Mouse (Mus musculus): Measurements from ENCODE around the gene Prss33. TPM values are rescaled to one million over a fixed set of nuclear protein-coding genes. Genes with fewer than 3 reads are reported as not detected.

The Prss33 gene
- polyA plus RNA-seq, 1 experiment from 2014 or later, result not detected

- Histone ChIP-seq H3K4me3 (replicated peaks; ENCODE audit: low read length) (no peak overlapping the region), H3K9ac (no peak overlapping the region), H3K9me3 (ENCODE audit: control insufficient read depth, low read length) (no peaks in the 10 kb centered on the region), H3K36me3 (replicated peaks; ENCODE audit: control insufficient read depth, insufficient read depth) (no peaks in the 10 kb centered on the region), H3K4me1 (replicated peaks; ENCODE audit: control insufficient read depth, insufficient read depth, low read length) (no peaks in the 10 kb centered on the region), H3K4me2 (replicated peaks) (no peak overlapping the region), H3K27me3 (ENCODE audit: control insufficient read depth, insufficient read depth, low read length) (no peaks in the 10 kb centered on the region), H3K27ac (no peak overlapping the region)
- DNase-seq (ENCODE audit: low spot score) (no peak), ATAC-seq (ENCODE audit: low FRiP score) (no peak)
- 82% methylated on average over 6 of the region's 6 CpGs for WGBS
Observed at GRCm38 (mm10) chr17:23857193-23857592, 21.3 kb upstream of the Prss33 start.

GRCm38 (mm10) chr17:23854229-23854765 is 18.4 kb upstream of the Prss33 start:
- Histone ChIP-seq H3K9me3 (ENCODE audit: control insufficient read depth, low read length) (no peaks in the 10 kb centered on the region), H3K4me3 (replicated peaks; ENCODE audit: low read length) (no peak overlapping the region), H3K36me3 (replicated peaks; ENCODE audit: control insufficient read depth, insufficient read depth) (no peaks in the 10 kb centered on the region), H3K27ac (no peak overlapping the region), H3K27me3 (ENCODE audit: control insufficient read depth, insufficient read depth, low read length) (no peaks in the 10 kb centered on the region), H3K4me1 (replicated peaks; ENCODE audit: control insufficient read depth, insufficient read depth, low read length) (no peaks in the 10 kb centered on the region), H3K4me2 (replicated peaks) (no peak overlapping the region), H3K9ac (no peak overlapping the region)
- DNase-seq (ENCODE audit: low spot score), result no peak
- no peak for ATAC-seq (ENCODE audit: low FRiP score)
- 88% methylated on average over 10 of the region's 10 CpGs for WGBS

- no peaks in the 10 kb centered on the region for H3K36me3 ChIP-seq (replicated peaks; ENCODE audit: control insufficient read depth, insufficient read depth)
- no peak overlapping the region for H3K27ac ChIP-seq
- no peaks in the 10 kb centered on the region for H3K4me1 ChIP-seq (replicated peaks; ENCODE audit: control insufficient read depth, insufficient read depth, low read length)
- ATAC-seq (ENCODE audit: low FRiP score) (no peak), DNase-seq (ENCODE audit: low spot score) (peak; percentile 50)
- no peak overlapping the region for H3K4me2 ChIP-seq (replicated peaks)
- H3K4me3 ChIP-seq (replicated peaks; ENCODE audit: low read length), result no peak overlapping the region
- no peaks in the 10 kb centered on the region for H3K27me3 ChIP-seq (ENCODE audit: control insufficient read depth, insufficient read depth, low read length)
- 37% methylated on average over 5 of the region's 5 CpGs for WGBS
- no peaks in the 10 kb centered on the region for H3K9me3 ChIP-seq (ENCODE audit: control insufficient read depth, low read length)
- H3K9ac ChIP-seq, result no peak overlapping the region
Observed at GRCm38 (mm10) chr17:23853292-23853691, 17.4 kb upstream of the Prss33 start.

- WGBS, result 61% methylated on average over 18 of the region's 19 CpGs
- H3K36me3 ChIP-seq (replicated peaks; ENCODE audit: control insufficient read depth, insufficient read depth), result no peaks in the 10 kb centered on the region
- H3K27ac ChIP-seq, result 0 out of 2 replicates have a peak overlapping the region, but pooled peaks have one; percentile 38
- H3K4me3 ChIP-seq (replicated peaks; ENCODE audit: low read length), result no peak overlapping the region
- no peaks in the 10 kb centered on the region for H3K27me3 ChIP-seq (ENCODE audit: control insufficient read depth, insufficient read depth, low read length)
- H3K9ac ChIP-seq, result no peak overlapping the region
- H3K4me2 ChIP-seq (replicated peaks), result no peak overlapping the region
- no peaks in the 10 kb centered on the region for H3K4me1 ChIP-seq (replicated peaks; ENCODE audit: control insufficient read depth, insufficient read depth, low read length)
- no peaks in the 10 kb centered on the region for H3K9me3 ChIP-seq (ENCODE audit: control insufficient read depth, low read length)
- ATAC-seq (ENCODE audit: low FRiP score), result 0 out of 2 replicates have a peak, but pooled peaks have one; percentile 34
- DNase-seq (ENCODE audit: low spot score), result peak; percentile 78
Observed at GRCm38 (mm10) chr17:23850853-23851749, 15.2 kb upstream of the Prss33 start.

GRCm38 (mm10) chr17:23850028-23850427 is 14.2 kb upstream of the Prss33 start:
- WGBS, result 69% methylated on average over 2 of the region's 2 CpGs
- Histone ChIP-seq H3K27me3 (ENCODE audit: control insufficient read depth, insufficient read depth, low read length) (no peaks in the 10 kb centered on the region), H3K9ac (no peak overlapping the region), H3K4me3 (replicated peaks; ENCODE audit: low read length) (no peak overlapping the region), H3K27ac (no peak overlapping the region), H3K4me1 (replicated peaks; ENCODE audit: control insufficient read depth, insufficient read depth, low read length) (no peaks in the 10 kb centered on the region), H3K9me3 (ENCODE audit: control insufficient read depth, low read length) (no peaks in the 10 kb centered on the region), H3K36me3 (replicated peaks; ENCODE audit: control insufficient read depth, insufficient read depth) (no peaks in the 10 kb centered on the region), H3K4me2 (replicated peaks) (no peak overlapping the region)
- ATAC-seq (ENCODE audit: low FRiP score), result no peak
- DNase-seq (ENCODE audit: low spot score), result no peak

GRCm38 (mm10) chr17:23843812-23844273 is 8.0 kb upstream of the Prss33 start, which contains the start of the genes Prss32 and Prss41:
Gene Prss32, plus strand, starts transcription at chr17:23843855.
Gene Prss41, minus strand, starts transcription at chr17:23844172.
- WGBS, result 15% methylated on average over 19 of the region's 19 CpGs
- H3K36me3 ChIP-seq (replicated peaks; ENCODE audit: control insufficient read depth, insufficient read depth), result no peaks in the 10 kb centered on the region
- H3K27me3 ChIP-seq (ENCODE audit: control insufficient read depth, insufficient read depth, low read length), result no peaks in the 10 kb centered on the region
- no peak within 1 kb of the TSS for H3K4me3 ChIP-seq (replicated peaks; ENCODE audit: low read length)
- no peak within 1 kb of the TSS for H3K27ac ChIP-seq
- H3K4me2 ChIP-seq (replicated peaks), result peak within 1 kb of the TSS; percentile 14
- no peak for DNase-seq (ENCODE audit: low spot score)
- no peak for ATAC-seq (ENCODE audit: low FRiP score)
- H3K4me1 ChIP-seq (replicated peaks; ENCODE audit: control insufficient read depth, insufficient read depth, low read length), result no peaks in the 10 kb centered on the region
- no peak within 1 kb of the TSS for H3K9ac ChIP-seq
- no peaks in the 10 kb centered on the region for H3K9me3 ChIP-seq (ENCODE audit: control insufficient read depth, low read length)

- H3K9ac ChIP-seq, result no peak overlapping the region
- WGBS, result 45% methylated on average over 23 of the region's 23 CpGs
- ATAC-seq (ENCODE audit: low FRiP score) (no peak), DNase-seq (ENCODE audit: low spot score) (no peak)
- H3K4me2 ChIP-seq (replicated peaks), result peak overlapping the region; percentile 14; the same call in 1 of the 2 replicates
- no peaks in the 10 kb centered on the region for H3K36me3 ChIP-seq (replicated peaks; ENCODE audit: control insufficient read depth, insufficient read depth)
- no peak overlapping the region for H3K27ac ChIP-seq
- H3K9me3 ChIP-seq (ENCODE audit: control insufficient read depth, low read length), result no peaks in the 10 kb centered on the region
- no peaks in the 10 kb centered on the region for H3K27me3 ChIP-seq (ENCODE audit: control insufficient read depth, insufficient read depth, low read length)
- H3K4me3 ChIP-seq (replicated peaks; ENCODE audit: low read length), result no peak overlapping the region
- no peaks in the 10 kb centered on the region for H3K4me1 ChIP-seq (replicated peaks; ENCODE audit: control insufficient read depth, insufficient read depth, low read length)
Observed at GRCm38 (mm10) chr17:23843141-23843811, 7.4 kb upstream of the Prss33 start.

- H3K4me2 ChIP-seq (replicated peaks), result no peak overlapping the region
- 31% methylated on average over 4 of the region's 4 CpGs for WGBS
Observed at GRCm38 (mm10) chr17:23841145-23841544, 5.3 kb upstream of the Prss33 start.

GRCm38 (mm10) chr17:23831201-23831600 is 4.7 kb downstream of the Prss33 start:
- Histone ChIP-seq H3K9me3 (ENCODE audit: control insufficient read depth, low read length) (no peaks in the 10 kb centered on the region), H3K27me3 (ENCODE audit: control insufficient read depth, insufficient read depth, low read length) (peaks cover 6% of the 10 kb centered on the region; the same call in 1 of the 2 replicates), H3K4me2 (replicated peaks) (no peak overlapping the region), H3K27ac (no peak overlapping the region), H3K9ac (no peak overlapping the region), H3K4me3 (replicated peaks; ENCODE audit: low read length) (no peak overlapping the region), H3K36me3 (replicated peaks; ENCODE audit: control insufficient read depth, insufficient read depth) (peaks cover 14% of the 10 kb centered on the region), H3K4me1 (replicated peaks; ENCODE audit: control insufficient read depth, insufficient read depth, low read length) (peaks cover 22% of the 10 kb centered on the region)
- DNase-seq (ENCODE audit: low spot score) (no peak), ATAC-seq (ENCODE audit: low FRiP score) (no peak)
- WGBS, result 97% methylated on average over 1 of the region's 1 CpGs

More at GRCm38 (mm10) chr17:23841145-23841544, 5.3 kb upstream of the Prss33 start:
- DNase-seq (ENCODE audit: low spot score) (peak; percentile 81), ATAC-seq (ENCODE audit: low FRiP score) (no peak)
- Histone ChIP-seq H3K27ac (no peak overlapping the region), H3K9me3 (ENCODE audit: control insufficient read depth, low read length) (no peaks in the 10 kb centered on the region), H3K27me3 (ENCODE audit: control insufficient read depth, insufficient read depth, low read length) (no peaks in the 10 kb centered on the region), H3K4me3 (replicated peaks; ENCODE audit: low read length) (no peak overlapping the region), H3K4me1 (replicated peaks; ENCODE audit: control insufficient read depth, insufficient read depth, low read length) (no peaks in the 10 kb centered on the region), H3K36me3 (replicated peaks; ENCODE audit: control insufficient read depth, insufficient read depth) (no peaks in the 10 kb centered on the region), H3K9ac (no peak overlapping the region)

Measured in hindbrain, embryonic 14.5 days (tissue).